Mouse (Mus musculus) heart, postnatal 25 days (tissue): ENCODE data around the gene Olfm4. TPM values are rescaled to one million over a fixed set of nuclear protein-coding genes. Genes with fewer than 3 reads are reported as not detected.

Source experiments
- DNase-seq: peaks from one replicate; pipeline ENCODE4 v3.0.0; 2022; ENCODE audit warnings: low spot score
- intact Hi-C: fragments of 180-260 bp; cut with DNase I; formaldehyde crosslinking; loops from one replicate; pipeline ENCODE4 v1.15.1; 2025
- total RNA-seq, 2 experiments: library from RNA; stranded (reverse); gene quantifications; 2 replicates each; pipeline ENCODE4 v1.2.3; 2021

The Olfm4 gene
- total RNA-seq, 2 experiments from 2014 or later: not detected

DNA sequence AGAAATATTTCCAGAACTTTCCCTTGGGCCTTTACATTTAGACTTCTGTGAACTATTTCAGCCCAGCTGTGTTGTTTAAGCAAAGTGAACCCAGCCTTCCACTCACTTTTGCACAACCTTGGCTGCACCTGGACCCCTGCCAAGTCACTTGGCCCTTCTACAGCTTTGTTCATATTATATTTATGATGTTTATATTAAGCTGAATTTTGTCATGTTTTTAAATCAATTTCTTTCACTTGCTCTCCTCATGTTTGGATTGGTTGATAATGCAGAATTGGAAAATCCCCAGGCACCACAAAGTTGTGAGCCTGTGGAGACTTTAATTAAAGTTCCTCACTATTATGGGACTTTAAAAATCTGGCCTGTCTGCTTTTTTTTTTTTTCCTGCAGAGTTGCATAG, 32.2 kb downstream of the Olfm4 start:
- DNase-seq: no peak
- intact Hi-C loops: no loop called here

DNA sequence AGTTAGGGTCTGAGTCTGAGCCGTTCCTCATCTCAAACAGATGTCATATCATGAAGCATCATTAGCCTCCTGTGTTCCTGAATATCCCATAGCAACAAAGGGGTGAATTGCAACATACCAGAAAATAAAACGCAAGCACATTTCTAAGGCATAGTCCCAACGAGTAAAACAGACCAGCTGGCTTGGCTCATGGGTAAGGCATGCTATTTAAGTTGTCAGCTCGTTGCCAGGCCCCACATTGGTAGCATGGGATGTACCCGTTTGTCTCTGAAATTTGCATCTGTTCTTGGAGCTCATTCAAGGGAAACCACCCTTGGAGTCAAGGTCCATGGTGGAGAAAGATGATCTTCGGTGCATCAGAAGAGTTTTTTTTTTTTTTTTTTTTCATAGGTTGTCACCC, 42.2 kb downstream of the Olfm4 start:
- intact Hi-C loops: no loop called here
- DNase-seq: no peak

DNA sequence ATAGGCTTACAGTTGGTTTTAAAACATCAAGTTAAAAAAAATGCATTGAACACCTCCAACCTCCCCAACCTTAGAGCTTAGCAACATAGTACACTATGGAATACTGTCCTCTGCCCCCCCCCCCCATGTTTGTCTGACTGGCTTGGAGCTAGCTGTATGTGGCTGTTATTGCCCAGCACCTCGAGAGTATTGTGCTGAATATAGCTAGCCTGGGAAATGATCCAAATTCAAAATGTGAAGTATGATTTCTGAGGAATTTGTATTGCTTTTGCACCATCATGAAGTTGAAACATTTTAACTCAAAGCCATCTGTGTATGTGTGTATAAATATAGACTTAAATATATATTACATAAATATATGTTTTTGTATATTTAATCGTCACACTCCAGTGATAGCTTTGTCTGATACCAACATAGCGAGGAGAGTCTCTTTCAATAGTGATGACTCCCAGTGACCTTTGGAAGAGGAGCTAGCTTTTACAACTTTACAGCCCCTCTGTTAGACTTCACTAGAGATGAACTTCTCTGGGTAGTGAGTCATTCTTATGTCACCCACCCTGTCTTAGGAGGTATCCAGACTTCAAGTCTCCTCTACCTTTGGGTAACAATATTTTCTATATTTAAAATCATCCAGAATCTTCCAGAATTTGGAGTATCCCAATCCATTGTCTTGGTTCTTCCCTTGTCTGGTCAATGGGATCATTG, 45.6 kb downstream of the Olfm4 start:
- intact Hi-C loops: no loop called here
- no peak for DNase-seq

DNA sequence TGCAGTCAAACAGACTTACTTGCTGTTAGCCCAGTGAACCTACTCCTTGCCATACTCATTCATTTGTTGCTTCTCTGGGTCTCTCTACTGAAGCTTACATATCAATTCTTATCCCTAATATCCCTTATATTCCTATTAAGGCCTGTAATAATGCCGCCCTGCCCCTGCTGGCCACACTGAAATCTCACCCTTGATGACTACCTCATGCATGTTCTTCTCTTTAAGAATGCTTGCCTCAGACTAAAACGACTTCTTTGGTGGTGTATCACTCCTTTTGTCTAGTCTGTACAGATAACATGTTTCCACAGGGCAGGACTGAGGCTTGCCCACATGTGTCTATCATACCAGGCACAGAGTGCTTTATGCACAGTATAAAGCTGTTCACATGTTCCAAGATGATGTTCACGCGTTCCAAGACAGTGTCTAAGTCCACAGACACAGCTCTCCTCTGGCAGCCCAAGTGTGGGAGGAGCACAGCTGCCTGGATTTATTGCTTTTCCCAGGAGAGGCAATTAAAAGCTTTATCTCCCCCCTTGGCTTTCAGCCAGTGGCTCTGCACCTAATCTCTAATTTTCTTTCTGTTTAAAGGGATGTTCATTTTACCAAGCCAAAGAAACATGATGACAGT, 55.9 kb downstream of the Olfm4 start:
- no peak for DNase-seq
- intact Hi-C loops: no loop called here

DNA sequence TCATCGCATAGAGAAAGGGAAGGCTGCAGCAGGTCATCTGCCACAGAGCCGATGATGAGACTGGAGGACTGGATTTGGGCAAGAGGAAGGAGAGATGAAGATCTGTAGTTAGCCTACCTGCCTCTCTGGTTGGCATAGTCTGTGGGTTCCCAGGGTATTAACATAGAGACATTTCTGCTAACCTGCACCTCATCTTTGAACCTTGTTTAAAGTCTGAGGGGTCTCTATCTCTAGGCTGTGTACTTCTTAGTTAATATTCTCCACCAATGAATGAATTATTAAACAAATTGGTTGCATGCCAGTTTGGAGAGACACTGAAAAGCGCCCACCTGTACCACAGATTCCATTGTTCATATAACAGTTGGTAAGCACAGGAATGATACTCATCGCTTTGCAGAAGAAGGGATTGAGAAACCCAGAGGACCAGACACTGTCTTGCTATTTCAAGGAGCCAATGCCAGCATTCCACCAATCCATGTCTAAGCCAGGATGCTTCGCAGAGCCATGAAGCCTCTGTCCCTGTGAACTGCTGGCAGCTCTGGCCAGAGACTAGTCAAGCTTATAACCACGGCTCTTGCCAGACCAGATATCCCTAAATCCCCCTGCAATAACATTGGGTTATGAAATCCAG, 62.3 kb downstream of the Olfm4 start:
- no peak for DNase-seq
- intact Hi-C loops: no loop called here

DNA sequence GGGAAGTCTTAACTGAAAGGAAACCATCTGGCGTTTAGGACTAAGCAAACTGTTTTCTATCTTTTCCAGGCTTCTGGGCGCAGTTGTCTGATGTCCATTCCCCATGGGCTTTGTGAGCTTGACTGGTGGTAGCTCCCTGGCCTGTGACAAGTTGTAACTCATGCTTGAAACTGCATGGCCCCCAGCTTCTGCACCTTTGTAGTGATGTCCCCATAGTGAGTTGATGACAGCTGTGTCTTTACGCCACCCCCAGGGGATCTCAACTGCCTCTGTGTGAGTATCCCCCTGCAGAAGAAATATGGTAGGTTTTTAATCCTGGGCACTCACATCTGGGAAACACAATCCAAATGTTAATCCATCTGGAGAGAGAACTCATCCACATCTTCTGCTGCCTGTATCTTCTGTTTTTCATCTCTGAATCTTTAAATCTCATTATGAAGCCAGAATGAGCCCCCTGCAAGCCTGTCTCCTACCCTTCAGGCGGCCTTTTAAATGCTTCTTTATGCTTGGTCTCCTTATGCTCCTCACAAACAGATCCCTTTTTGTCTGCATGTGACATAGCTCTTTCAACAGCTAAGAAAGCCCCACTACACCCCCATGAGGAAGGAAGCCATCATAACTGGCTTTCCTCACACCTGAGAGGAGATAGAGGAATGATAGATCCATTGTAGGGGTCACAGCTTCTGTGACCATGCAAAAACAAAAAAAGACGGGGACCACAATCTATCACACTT, 63.7 kb downstream of the Olfm4 start:
- intact Hi-C loops: no loop called here
- no peak for DNase-seq

DNA sequence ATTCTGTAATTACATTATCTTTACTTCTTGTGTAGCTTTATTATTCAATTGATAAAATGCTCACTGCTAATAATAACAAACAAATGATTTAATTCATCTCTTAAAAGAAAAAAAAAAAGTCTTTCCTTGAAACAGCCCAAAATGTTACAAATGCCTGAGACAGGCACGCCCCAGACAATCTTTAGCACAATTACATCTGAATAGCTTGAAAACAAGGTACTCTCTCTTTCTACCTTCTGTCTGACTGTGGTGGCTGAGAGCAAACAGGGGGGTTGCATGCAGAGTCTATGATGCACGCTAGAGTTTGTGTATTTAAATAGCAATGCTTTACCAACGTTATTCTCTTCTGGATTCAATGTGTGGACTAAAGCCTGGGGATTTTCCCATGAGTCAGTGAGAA, 71.8 kb downstream of the Olfm4 start:
- intact Hi-C loops: no loop called here
- no peak for DNase-seq

DNA sequence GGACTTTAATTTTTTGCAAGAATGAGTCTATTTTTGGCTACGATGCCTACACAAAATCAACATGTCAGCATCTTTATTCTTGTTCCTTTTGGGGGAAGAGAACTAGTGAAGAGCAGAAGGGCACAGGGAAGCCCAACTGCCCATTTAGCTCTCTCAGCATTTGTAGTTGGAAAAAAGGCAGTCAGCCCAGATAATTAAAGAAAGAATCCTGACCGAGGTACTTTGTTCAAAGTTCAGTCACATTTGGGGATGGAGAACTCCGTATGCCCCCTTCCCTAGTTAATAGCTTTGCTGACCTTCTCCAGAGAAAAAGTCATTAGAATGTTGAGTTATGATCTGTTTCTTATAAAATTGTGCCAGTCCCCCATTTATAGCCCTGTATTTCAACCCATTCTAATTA, 77.8 kb downstream of the Olfm4 start:
- intact Hi-C loops: no loop called here
- DNase-seq: no peak

DNA sequence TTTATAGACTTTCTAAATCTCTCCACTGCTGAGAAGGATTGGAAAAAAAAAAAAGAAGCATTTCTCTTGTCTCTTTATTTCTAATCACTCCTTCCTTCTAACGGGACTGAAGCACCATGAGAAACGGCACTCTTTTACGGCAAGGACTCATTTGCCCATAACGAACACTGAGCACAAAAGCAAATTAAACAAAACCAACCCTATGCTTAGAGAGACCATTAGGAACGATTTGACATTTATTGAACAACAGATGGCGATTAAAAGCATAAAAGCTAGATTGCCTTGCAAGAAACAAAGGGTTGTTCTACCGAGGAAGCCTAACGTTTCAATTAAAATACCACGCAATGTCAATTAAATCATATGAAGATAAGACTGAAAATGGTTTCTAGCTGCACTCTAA, 79.0 kb downstream of the Olfm4 start:
- DNase-seq: no peak
- intact Hi-C loops: no loop called here

DNA sequence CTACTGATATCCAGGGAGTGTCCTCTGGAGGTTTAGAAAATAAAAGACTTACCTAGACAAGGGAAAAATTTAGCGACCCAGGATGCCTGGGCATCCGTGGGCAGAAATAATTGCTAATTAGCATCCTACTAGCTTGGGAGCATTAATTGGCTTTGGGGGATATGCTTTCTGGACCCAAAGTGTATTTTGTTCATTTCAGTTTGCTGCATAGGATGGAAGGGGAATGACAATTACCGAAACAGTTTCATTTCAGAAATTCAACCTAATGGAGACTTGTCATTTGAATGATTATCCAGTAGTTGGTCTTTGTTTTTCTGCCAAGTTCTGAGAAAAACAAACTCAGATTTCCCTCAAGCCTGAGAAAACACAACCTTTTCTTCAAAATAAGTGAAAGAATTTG, 86.7 kb downstream of the Olfm4 start:
- intact Hi-C loops: no loop called here
- DNase-seq: no peak

Other genes starting within 250 kb of the Olfm4 start
- gene Pcdh8, start 212.8 kb upstream of the Olfm4 start, total RNA-seq: not detected